Mouse (Mus musculus): ENCODE results near the gene Tmem181a.
A peak's percentile ranks its signal among the peaks of the same experiment; 100 is the strongest.
"Not testable (repeated sequence)": the region's sequence is repeated elsewhere in the genome, so short reads cannot be mapped to it uniquely, and the experiment has no call there.

Gene Tmem181a

GRCm38 (mm10) chr17:6256400-6257069 lies at the start of gene Tmem181a:
TSS of gene Tmem181a (plus strand) at chr17:6256860.
- not testable (repeated sequence) for DNase-seq

GRCm38 (mm10) chr17:6211721-6212120 lies 44.9 kb upstream of the Tmem181a start:
- DNase-seq = no peak

GRCm38 (mm10) chr17:6215640-6216039 lies 41.0 kb upstream of the Tmem181a start:
- no peak for DNase-seq

GRCm38 (mm10) chr17:6216514-6216913 lies 40.1 kb upstream of the Tmem181a start:
- DNase-seq = no peak

- DNase-seq = not testable (repeated sequence)
These were observed 24.0 kb upstream of the Tmem181a start for GRCm38 (mm10) chr17:6232633-6233032.

GRCm38 (mm10) chr17:6251298-6251697 lies 5.4 kb upstream of the Tmem181a start:
- DNase-seq = not testable (repeated sequence)

GRCm38 (mm10) chr17:6257070-6257456 lies 403 bp downstream of the Tmem181a start:
- peak; percentile 80 for DNase-seq

GRCm38 (mm10) chr17:6269876-6270831 lies 13.5 kb downstream of the Tmem181a start:
- peak; percentile 38 for DNase-seq

GRCm38 (mm10) chr17:6270840-6271239 lies 14.2 kb downstream of the Tmem181a start:
- DNase-seq = not testable (repeated sequence)

- not testable (repeated sequence) for DNase-seq
These were observed 15.3 kb downstream of the Tmem181a start for GRCm38 (mm10) chr17:6271970-6272369.

- DNase-seq = not testable (repeated sequence)
These were observed 18.0 kb downstream of the Tmem181a start for GRCm38 (mm10) chr17:6274693-6275092.

- not testable (repeated sequence) for DNase-seq
These were observed 22.5 kb downstream of the Tmem181a start for GRCm38 (mm10) chr17:6279205-6279604.

- not testable (repeated sequence) for DNase-seq
These were observed 23.1 kb downstream of the Tmem181a start for GRCm38 (mm10) chr17:6279772-6280171.

- DNase-seq = not testable (repeated sequence)
These were observed 23.9 kb downstream of the Tmem181a start for GRCm38 (mm10) chr17:6280513-6280912.

GRCm38 (mm10) chr17:6283137-6283536 lies 26.5 kb downstream of the Tmem181a start:
- not testable (repeated sequence) for DNase-seq

- DNase-seq = not testable (repeated sequence)
These were observed 29.5 kb downstream of the Tmem181a start for GRCm38 (mm10) chr17:6286169-6286568.

- DNase-seq = not testable (repeated sequence)
These were observed 32.4 kb downstream of the Tmem181a start for GRCm38 (mm10) chr17:6289045-6289444.

GRCm38 (mm10) chr17:6293882-6294281 lies 37.2 kb downstream of the Tmem181a start:
- DNase-seq = not testable (repeated sequence)

- DNase-seq = peak; percentile 59
These were observed 40.6 kb downstream of the Tmem181a start for GRCm38 (mm10) chr17:6297060-6297795.

- DNase-seq = not testable (repeated sequence)
These were observed 43.7 kb downstream of the Tmem181a start for GRCm38 (mm10) chr17:6300190-6300863.

- not testable (repeated sequence) for DNase-seq
These were observed 48.2 kb downstream of the Tmem181a start for GRCm38 (mm10) chr17:6304891-6305290.

- not testable (repeated sequence) for DNase-seq
These were observed 49.1 kb downstream of the Tmem181a start for GRCm38 (mm10) chr17:6305656-6306270.

Data from cerebellum, adult 8-10 months (tissue).